Mouse (Mus musculus): ENCODE results near the gene Tsnaxip1. TPM values are rescaled to one million over a fixed set of nuclear protein-coding genes. Genes with fewer than 3 reads are reported as not detected.

The Tsnaxip1 gene
- polyA plus RNA-seq, 1 experiment: 0.09 TPM

GRCm38 (mm10) chr8:105810245-105810786 lies 17.2 kb upstream of the Tsnaxip1 start:
- H3ac ChIP-seq (ENCODE audit: control insufficient read depth, insufficient read length, low read depth): no peak overlapping the region
- H3K4me3 ChIP-seq (ENCODE audit: insufficient read depth, poor library complexity, severe bottlenecking): no peak overlapping the region
- H3K36me3 ChIP-seq (ENCODE audit: control insufficient read depth, insufficient read depth): peaks cover 11% of the 10 kb centered on the region
- no peak for TF ChIP-seq FOSL1 (IDR thresholded peaks at IDR 0.05; ENCODE audit: insufficient read depth, low read length, poor library complexity, severe bottlenecking)
- TF ChIP-seq MYOG (IDR thresholded peaks at IDR 0.05; ENCODE audit: control insufficient read depth, extremely low read depth, insufficient read length): no peak
- TF ChIP-seq MAX (IDR thresholded peaks at IDR 0.05): no peak
- TF ChIP-seq USF1 (IDR thresholded peaks at IDR 0.05; ENCODE audit: low read depth): no peak
- no peak for TF ChIP-seq CTCF (IDR thresholded peaks at IDR 0.05; ENCODE audit: control insufficient read depth, insufficient read depth, insufficient read length)
- TF ChIP-seq MYOD1 (IDR thresholded peaks at IDR 0.05; ENCODE audit: control insufficient read depth, insufficient read length, low read depth): no peak
- no peak for TF ChIP-seq CEBPB (IDR thresholded peaks at IDR 0.05; ENCODE audit: low read depth)
- H3K79me3 ChIP-seq (ENCODE audit: low read depth): peaks cover 18% of the 10 kb centered on the region
- H3K79me2 ChIP-seq (ENCODE audit: control insufficient read depth, insufficient read depth): peaks cover 74% of the 10 kb centered on the region
- H3K27me3 ChIP-seq (ENCODE audit: control insufficient read depth, insufficient read depth, insufficient read length): no peaks in the 10 kb centered on the region

GRCm38 (mm10) chr8:105811061-105811460 lies 16.5 kb upstream of the Tsnaxip1 start:
- Histone ChIP-seq H3K36me3 (ENCODE audit: control insufficient read depth, insufficient read depth) (peaks cover 9% of the 10 kb centered on the region), H3K79me2 (ENCODE audit: control insufficient read depth, insufficient read depth) (peaks cover 82% of the 10 kb centered on the region), H3K27me3 (ENCODE audit: control insufficient read depth, insufficient read depth, insufficient read length) (no peaks in the 10 kb centered on the region), H3K79me3 (ENCODE audit: low read depth) (peaks cover 20% of the 10 kb centered on the region), H3ac (ENCODE audit: control insufficient read depth, insufficient read length, low read depth) (no peak overlapping the region), H3K4me3 (ENCODE audit: insufficient read depth, poor library complexity, severe bottlenecking) (no peak overlapping the region)
- TF ChIP-seq MYOG (IDR thresholded peaks at IDR 0.05; ENCODE audit: control insufficient read depth, extremely low read depth, insufficient read length) (no peak), USF1 (IDR thresholded peaks at IDR 0.05; ENCODE audit: low read depth) (no peak), CEBPB (IDR thresholded peaks at IDR 0.05; ENCODE audit: low read depth) (no peak), CTCF (IDR thresholded peaks at IDR 0.05; ENCODE audit: control insufficient read depth, insufficient read depth, insufficient read length) (no peak), MYOD1 (IDR thresholded peaks at IDR 0.05; ENCODE audit: control insufficient read depth, insufficient read length, low read depth) (no peak), MAX (IDR thresholded peaks at IDR 0.05) (no peak), FOSL1 (IDR thresholded peaks at IDR 0.05; ENCODE audit: insufficient read depth, low read length, poor library complexity, severe bottlenecking) (no peak)

- no peak for TF ChIP-seq USF1 (IDR thresholded peaks at IDR 0.05; ENCODE audit: low read depth)
- no peak for TF ChIP-seq CTCF (IDR thresholded peaks at IDR 0.05; ENCODE audit: control insufficient read depth, insufficient read depth, insufficient read length)
- TF ChIP-seq CEBPB (IDR thresholded peaks at IDR 0.05; ENCODE audit: low read depth): no peak
- no peak for TF ChIP-seq MYOD1 (IDR thresholded peaks at IDR 0.05; ENCODE audit: control insufficient read depth, insufficient read length, low read depth)
- no peak for TF ChIP-seq MYOG (IDR thresholded peaks at IDR 0.05; ENCODE audit: control insufficient read depth, extremely low read depth, insufficient read length)
- TF ChIP-seq MAX (IDR thresholded peaks at IDR 0.05): no peak
- TF ChIP-seq FOSL1 (IDR thresholded peaks at IDR 0.05; ENCODE audit: insufficient read depth, low read length, poor library complexity, severe bottlenecking): no peak
- H3K79me2 ChIP-seq (ENCODE audit: control insufficient read depth, insufficient read depth): peaks cover 81% of the 10 kb centered on the region
- H3K79me3 ChIP-seq (ENCODE audit: low read depth): peaks cover 20% of the 10 kb centered on the region
- H3K36me3 ChIP-seq (ENCODE audit: control insufficient read depth, insufficient read depth): peaks cover 9% of the 10 kb centered on the region
- no peaks in the 10 kb centered on the region for H3K27me3 ChIP-seq (ENCODE audit: control insufficient read depth, insufficient read depth, insufficient read length)
- H3ac ChIP-seq (ENCODE audit: control insufficient read depth, insufficient read length, low read depth): no peak overlapping the region
- H3K4me3 ChIP-seq (ENCODE audit: insufficient read depth, poor library complexity, severe bottlenecking): no peak overlapping the region
Measured at GRCm38 (mm10) chr8:105811543-105811942, 16.0 kb upstream of the Tsnaxip1 start.

GRCm38 (mm10) chr8:105812511-105812910 lies 15.0 kb upstream of the Tsnaxip1 start:
- peaks cover 9% of the 10 kb centered on the region for H3K36me3 ChIP-seq (ENCODE audit: control insufficient read depth, insufficient read depth)

GRCm38 (mm10) chr8:105813241-105813640 lies 14.3 kb upstream of the Tsnaxip1 start:
- peaks cover 19% of the 10 kb centered on the region for H3K79me3 ChIP-seq (ENCODE audit: low read depth)
- TF ChIP-seq CTCF (IDR thresholded peaks at IDR 0.05; ENCODE audit: control insufficient read depth, insufficient read depth, insufficient read length) (no peak), FOSL1 (IDR thresholded peaks at IDR 0.05; ENCODE audit: insufficient read depth, low read length, poor library complexity, severe bottlenecking) (no peak), CEBPB (IDR thresholded peaks at IDR 0.05; ENCODE audit: low read depth) (no peak), MYOD1 (IDR thresholded peaks at IDR 0.05; ENCODE audit: control insufficient read depth, insufficient read length, low read depth) (no peak), USF1 (IDR thresholded peaks at IDR 0.05; ENCODE audit: low read depth) (no peak), MAX (IDR thresholded peaks at IDR 0.05) (no peak), MYOG (IDR thresholded peaks at IDR 0.05; ENCODE audit: control insufficient read depth, extremely low read depth, insufficient read length) (no peak)
- H3ac ChIP-seq (ENCODE audit: control insufficient read depth, insufficient read length, low read depth): no peak overlapping the region
- H3K36me3 ChIP-seq (ENCODE audit: control insufficient read depth, insufficient read depth): peaks cover 9% of the 10 kb centered on the region
- no peaks in the 10 kb centered on the region for H3K27me3 ChIP-seq (ENCODE audit: control insufficient read depth, insufficient read depth, insufficient read length)
- peaks cover 78% of the 10 kb centered on the region for H3K79me2 ChIP-seq (ENCODE audit: control insufficient read depth, insufficient read depth)
- no peak overlapping the region for H3K4me3 ChIP-seq (ENCODE audit: insufficient read depth, poor library complexity, severe bottlenecking)

More at GRCm38 (mm10) chr8:105812511-105812910, 15.0 kb upstream of the Tsnaxip1 start:
- H3K79me2 ChIP-seq (ENCODE audit: control insufficient read depth, insufficient read depth): peaks cover 78% of the 10 kb centered on the region
- no peak overlapping the region for H3K4me3 ChIP-seq (ENCODE audit: insufficient read depth, poor library complexity, severe bottlenecking)
- H3ac ChIP-seq (ENCODE audit: control insufficient read depth, insufficient read length, low read depth): no peak overlapping the region
- TF ChIP-seq CEBPB (IDR thresholded peaks at IDR 0.05; ENCODE audit: low read depth) (no peak), MYOG (IDR thresholded peaks at IDR 0.05; ENCODE audit: control insufficient read depth, extremely low read depth, insufficient read length) (no peak), MAX (IDR thresholded peaks at IDR 0.05) (no peak), MYOD1 (IDR thresholded peaks at IDR 0.05; ENCODE audit: control insufficient read depth, insufficient read length, low read depth) (no peak), USF1 (IDR thresholded peaks at IDR 0.05; ENCODE audit: low read depth) (no peak), CTCF (IDR thresholded peaks at IDR 0.05; ENCODE audit: control insufficient read depth, insufficient read depth, insufficient read length) (no peak), FOSL1 (IDR thresholded peaks at IDR 0.05; ENCODE audit: insufficient read depth, low read length, poor library complexity, severe bottlenecking) (no peak)
- H3K79me3 ChIP-seq (ENCODE audit: low read depth): peaks cover 18% of the 10 kb centered on the region
- no peaks in the 10 kb centered on the region for H3K27me3 ChIP-seq (ENCODE audit: control insufficient read depth, insufficient read depth, insufficient read length)
